Mouse (Mus musculus) adrenal gland, adult 18-20 months (tissue): ENCODE data around the gene Bnc2. TPM values are rescaled to one million over a fixed set of nuclear protein-coding genes. Genes with fewer than 3 reads are reported as not detected.

Experiments used
- DNase-seq, 2 experiments: peaks; one replicate each; pipeline ENCODE4 v3.0.0; 2021 to 2022; ENCODE audit warnings: low spot score in 2 of 2
- total RNA-seq, 2 experiments: library from RNA; stranded (reverse); gene quantifications; 1 replicate in 1 of 2; 2 replicates in 1 of 2; pipeline ENCODE4 v1.2.3; 2021

Gene Bnc2
- total RNA-seq, 2 experiments from 2014 or later, result 12.0 to 13.8 TPM

- DNase-seq, result no peak
These were observed 241.8 kb downstream of the Bnc2 start for GRCm38 (mm10) chr4:84433324-84433723.

DNA sequence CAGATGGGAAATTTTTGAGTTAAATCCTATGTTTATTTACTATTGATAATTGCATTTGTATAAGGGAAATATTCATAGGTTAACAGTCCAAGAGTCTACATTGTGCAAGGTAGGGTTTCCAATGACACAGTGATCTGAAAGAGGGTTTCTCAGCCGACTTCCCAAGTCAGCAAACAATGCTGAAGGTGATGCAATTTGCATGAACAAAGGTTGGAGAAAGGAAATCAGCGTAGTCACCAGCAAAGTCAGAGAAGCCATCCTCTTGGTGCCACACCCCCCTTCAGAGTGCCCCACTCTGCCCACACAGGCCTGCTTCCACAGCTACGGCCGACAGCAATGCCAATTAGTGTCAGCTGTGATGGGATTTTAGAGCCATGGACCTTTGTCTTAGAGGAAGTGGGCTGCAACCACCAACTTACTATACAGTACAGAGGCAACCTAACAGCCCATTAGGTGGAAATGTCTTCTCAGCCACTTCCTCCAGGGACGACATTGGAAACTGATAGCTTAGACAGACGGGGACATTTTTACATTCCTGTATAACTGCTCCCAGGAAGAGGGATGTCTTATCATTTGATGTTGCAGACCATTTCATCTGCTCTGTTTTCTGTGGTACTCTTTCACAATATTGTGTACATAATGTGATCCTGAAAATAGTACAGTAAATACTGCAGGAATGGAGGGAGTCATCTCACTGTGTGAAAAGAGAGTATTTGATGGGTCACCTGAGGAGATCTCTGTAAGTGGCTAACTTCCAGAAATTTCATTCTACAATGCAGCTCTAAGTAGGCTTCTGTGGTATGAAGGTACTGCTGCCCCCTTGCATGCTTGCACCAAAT lies 243.2 kb downstream of the Bnc2 start:
- DNase-seq, result no peak

- no peak for DNase-seq
These were observed 247.1 kb downstream of the Bnc2 start for GRCm38 (mm10) chr4:84427955-84428354.

DNA sequence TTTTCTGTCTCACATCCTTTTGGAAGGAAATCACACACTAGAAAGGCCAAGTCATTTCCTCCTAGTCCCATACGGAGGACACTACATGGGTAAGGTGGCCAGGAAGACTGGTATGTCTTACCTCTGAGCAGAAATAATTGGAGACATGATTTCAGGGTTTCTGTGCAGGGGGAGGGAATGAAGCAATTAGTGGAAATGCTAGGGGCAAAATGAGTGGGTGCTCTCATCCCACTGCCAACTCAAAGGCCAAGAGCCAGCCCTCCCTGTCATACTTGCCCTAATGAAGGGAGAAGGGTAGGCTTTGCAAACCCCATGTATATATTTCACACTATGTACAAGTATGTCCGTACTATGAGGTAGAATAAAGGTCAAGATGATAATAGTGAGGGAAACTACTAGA lies 263.6 kb downstream of the Bnc2 start:
- no peak for DNase-seq

DNA sequence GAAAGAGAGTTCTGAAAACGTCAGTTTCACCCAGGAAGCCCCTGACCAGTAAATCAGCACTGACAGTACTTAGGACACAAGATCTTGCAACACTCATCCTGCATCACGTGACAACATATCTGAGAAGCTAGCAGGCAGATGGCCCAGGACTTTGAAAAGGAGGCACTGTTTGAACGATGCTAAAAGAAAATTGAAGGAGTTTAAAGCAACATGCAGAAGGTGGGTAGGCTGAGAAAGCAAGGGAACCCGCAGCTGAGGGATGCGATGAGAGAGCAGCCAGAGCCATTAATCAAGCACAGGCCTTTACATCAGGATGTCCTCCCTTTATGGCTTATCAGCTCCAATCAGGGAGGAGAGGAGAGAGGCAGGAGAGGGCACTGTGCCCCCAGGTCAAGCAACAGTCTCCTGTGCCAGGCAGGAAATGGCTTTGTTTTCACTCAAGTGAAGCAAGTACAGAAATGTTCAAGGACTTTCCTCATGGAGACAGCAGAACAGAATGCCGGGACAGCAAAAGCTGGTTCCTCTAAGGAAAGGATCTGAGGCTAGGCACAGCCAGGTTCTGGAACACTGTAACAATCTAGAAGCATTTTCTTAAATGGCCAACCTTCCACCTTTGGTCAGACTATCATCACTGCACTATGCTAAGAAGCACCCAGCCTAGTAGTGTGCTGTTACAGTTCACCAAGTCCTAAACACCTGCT lies 267.6 kb downstream of the Bnc2 start:
- peak in 1 of 2 experiments; percentile 3 for DNase-seq

DNA sequence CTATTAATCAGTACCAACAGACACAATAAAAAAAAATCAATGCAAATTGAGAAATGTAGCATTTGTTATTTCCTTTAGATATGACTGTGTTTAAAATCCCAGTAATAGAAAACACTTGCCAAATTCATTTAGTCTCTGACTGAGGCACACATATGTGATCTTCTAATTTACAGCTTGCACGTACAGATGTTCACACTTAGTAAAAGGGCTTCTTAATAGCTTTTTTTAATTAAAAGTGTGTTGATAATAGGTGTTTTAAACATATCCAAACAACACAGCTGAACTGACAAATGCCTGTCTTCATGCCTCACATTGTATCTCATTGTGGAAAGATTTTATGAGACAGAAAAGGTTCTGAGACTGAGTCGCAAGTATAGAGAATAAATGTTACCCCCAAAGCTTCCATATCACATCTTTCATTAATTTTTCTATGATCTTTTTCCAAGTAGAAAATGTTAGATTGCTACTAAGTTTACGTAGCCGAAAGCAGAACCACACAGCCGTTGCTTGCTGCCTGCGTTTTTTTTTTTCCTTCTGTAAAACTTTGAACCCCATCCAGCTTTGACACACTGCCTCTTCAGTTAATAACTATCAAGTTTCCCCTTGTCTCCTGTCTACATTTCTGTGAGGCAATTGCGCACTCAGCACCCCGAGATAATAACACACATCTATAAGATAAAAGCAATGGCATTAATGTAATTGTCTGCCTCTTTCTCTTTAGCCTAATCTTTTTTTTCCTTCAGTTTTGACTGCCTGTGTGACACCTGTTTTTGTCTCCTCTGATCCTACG lies 271.5 kb downstream of the Bnc2 start:
- DNase-seq, result no peak

DNA sequence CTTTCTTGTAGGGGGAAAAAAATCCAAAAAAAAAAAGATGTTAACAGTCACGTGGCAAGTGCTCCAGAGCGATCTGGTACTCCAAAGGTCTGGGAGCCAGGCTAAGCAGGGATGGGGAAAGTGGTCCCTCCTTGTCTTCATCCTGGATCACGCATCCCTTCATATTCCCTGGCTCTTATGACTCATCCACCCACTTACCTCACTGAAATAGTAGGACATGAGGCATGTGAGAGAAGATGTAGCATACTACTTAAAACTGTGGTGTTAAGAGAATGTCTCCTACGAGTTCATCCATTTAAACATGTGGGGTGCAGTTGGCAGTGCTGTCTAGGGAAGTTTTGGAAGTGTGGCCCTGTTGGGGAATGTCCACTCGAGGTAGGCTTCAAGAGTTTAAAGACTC lies 286.1 kb downstream of the Bnc2 start:
- DNase-seq, result no peak

- DNase-seq, result no peak
These were observed 289.9 kb downstream of the Bnc2 start for GRCm38 (mm10) chr4:84385156-84385555.

DNA sequence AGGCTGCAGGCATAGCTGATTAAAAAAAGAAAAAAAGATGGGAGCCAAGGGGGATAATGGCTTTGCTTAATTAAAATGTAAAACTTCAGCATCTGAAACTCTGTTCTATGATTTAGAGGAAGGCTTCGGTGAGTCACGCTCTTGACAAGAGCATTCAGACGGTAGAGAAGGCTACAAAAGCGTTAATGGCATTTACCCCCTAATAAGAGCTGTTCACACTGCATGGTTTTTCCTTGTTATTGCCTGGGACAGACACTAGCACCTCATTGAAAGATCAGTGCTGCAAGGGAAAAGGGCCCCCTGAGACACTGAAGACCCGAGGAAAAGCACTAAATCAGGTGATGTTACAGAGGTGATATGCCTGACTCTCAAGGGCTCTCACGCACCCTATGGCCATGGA lies 295.8 kb downstream of the Bnc2 start:
- no peak for DNase-seq

DNA sequence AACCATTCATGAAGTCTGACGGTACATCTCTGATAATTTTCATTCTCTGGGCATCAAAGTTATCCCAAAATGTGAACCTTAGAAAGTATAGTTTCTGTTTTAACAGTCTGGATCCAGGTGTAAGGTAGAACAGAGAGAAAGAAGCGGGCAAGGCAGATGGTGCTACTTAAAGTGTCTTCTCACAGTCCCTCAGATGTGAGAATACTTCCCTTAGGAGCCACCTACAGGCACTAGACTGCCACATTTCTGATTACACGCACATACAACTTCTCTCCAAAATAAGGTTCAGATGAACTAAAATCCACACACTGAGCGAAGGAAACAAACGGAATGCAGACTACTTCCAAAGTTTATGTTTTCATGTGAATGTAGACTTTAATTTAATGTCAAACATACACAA lies 297.6 kb downstream of the Bnc2 start:
- no peak for DNase-seq

GRCm38 (mm10) chr4:84362337-84362823 lies 312.7 kb downstream of the Bnc2 start:
- no peak for DNase-seq

DNA sequence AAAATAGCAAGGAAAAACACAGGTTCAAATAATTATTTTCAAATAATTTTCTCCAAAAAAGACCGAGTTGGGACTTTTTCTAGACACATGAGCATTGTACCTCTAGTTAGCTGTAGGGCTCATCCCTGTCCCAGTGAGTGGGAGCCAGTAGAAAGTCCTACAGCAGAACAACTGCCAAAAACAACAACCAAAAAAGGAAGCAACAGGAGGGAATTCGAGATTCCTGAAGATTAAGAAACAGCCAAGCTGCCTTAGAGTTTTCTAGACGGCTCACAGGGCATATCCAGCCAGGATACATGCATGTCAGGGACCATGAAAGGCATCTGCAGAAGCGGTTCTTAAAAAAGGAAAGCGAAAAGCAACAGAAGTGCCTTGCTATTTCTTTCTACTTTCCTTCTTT lies 313.9 kb downstream of the Bnc2 start:
- DNase-seq, result no peak

GRCm38 (mm10) chr4:84359996-84360395 lies 315.1 kb downstream of the Bnc2 start:
- no peak for DNase-seq

DNA sequence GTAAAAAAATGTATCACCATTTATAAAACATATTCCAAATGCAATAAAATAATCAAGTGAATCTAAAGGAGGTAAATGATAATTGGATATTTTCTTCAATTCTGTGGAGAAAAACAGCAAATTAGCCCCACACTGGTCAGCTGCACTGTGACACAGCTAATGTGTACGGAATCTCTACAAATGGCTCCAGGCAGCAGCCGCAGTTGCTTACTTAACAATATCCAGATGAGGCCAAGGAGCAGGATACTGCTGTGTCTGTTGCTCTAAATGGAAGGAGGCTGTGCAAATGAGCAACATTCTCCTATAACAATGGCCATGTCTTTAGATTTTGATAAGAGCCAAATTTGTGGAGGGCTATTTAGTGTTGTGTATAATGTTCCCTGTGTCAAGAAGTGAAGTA lies 316.9 kb downstream of the Bnc2 start:
- DNase-seq, result no peak

- no peak for DNase-seq
These were observed 317.7 kb downstream of the Bnc2 start for GRCm38 (mm10) chr4:84357382-84357781.

- no peak for DNase-seq
These were observed 318.5 kb downstream of the Bnc2 start for GRCm38 (mm10) chr4:84356468-84357153.

- DNase-seq, result no peak
These were observed 322.4 kb downstream of the Bnc2 start for GRCm38 (mm10) chr4:84352656-84353055.

DNA sequence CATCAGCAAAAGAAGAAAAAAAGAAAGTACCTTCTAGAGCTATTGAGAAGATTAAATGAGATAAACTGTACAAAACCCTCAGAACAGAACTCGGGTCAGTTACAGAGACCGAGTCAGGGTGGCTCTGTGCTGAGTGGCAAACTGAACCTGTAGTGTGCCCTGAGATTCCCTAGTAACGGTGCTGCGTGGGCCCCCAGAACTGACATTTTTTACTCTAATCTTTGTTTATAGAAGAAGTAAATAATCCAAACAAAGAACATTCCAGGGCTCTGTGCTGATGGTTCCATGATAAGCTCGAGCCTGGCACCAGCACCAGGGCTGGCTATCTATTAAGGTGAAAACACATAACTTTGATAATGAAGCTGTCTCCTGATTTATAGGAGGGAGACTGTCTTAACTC lies 325.5 kb downstream of the Bnc2 start:
- peak in 1 of 2 experiments; percentile 9 for DNase-seq

- no peak for DNase-seq
These were observed 335.9 kb downstream of the Bnc2 start for GRCm38 (mm10) chr4:84339172-84339571.

DNA sequence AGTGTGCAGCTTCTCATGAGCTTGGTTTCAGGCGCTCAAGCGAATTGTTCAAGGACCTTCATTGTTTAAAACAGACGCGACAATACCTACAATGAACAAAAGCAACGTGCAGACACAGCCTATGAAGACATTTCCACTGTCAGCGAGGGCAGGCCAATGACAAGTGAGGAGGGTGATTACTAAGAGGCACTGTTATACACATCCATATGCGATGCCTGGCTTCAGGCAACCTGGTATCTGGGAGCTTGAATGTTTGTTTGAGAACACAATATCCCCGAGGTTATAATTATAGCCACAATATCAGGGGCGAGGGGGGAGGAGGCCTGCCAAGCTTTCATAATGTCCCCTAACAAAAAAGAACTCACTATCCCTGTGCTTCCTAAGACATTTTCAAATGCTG lies 343.1 kb downstream of the Bnc2 start:
- no peak for DNase-seq

GRCm38 (mm10) chr4:84331450-84331849 lies 343.6 kb downstream of the Bnc2 start:
- no peak for DNase-seq
